Mouse (Mus musculus) brain, adult 10 weeks (tissue): Measurements from ENCODE around the gene Ppa1. TPM values are rescaled to one million over a fixed set of nuclear protein-coding genes. Genes with fewer than 3 reads are reported as not detected.

ENCODE experiments used
- polyA plus RNA-seq: library from polyadenylated mRNA; stranded (reverse); fragments of 350-450 nt; fragmentation: Illumina TruSeq; extraction: RNeasy Lipid Tissue Mini Kit (QIAGEN cat#74804); gene quantifications from one replicate; pipeline ENCODE4 v1.2.3, GENCODE M21; 2015; ENCODE audit warnings: low read depth, low replicate concordance

The Ppa1 gene
- 135 TPM for polyA plus RNA-seq

GRCm38 (mm10) chr10:61647790-61648736, at the start of gene Ppa1:
Ppa1 (plus strand) TSS chr10:61648552.

GRCm38 (mm10) chr10:61680015-61680913, 31.9 kb downstream of the Ppa1 start, which contains the start of gene Sar1a:
Sar1a (plus strand) TSS chr10:61680299.

GRCm38 (mm10) chr10:61694870-61695670, 46.7 kb downstream of the Ppa1 start, which contains the start of gene Tysnd1:
Tysnd1 (plus strand) TSS chr10:61695514.

GRCm38 (mm10) chr10:61714771-61715461, 66.6 kb downstream of the Ppa1 start, which contains the start of gene Aifm2:
Aifm2 (plus strand) TSS chr10:61715263.

Other genes with a start within 250 kb of the Ppa1 start
- 0.62 TPM for gene Nodal, start 230.6 kb upstream of the Ppa1 start, polyA plus RNA-seq
- 26.2 TPM for gene Eif4ebp2, start 195.9 kb upstream of the Ppa1 start, polyA plus RNA-seq
- 21.8 TPM for gene Lrrc20, start 172.8 kb upstream of the Ppa1 start, polyA plus RNA-seq
- 0.52 TPM for gene Npffr1, start 53.1 kb upstream of the Ppa1 start, polyA plus RNA-seq
- gene Sar1a, start 31.7 kb downstream of the Ppa1 start, polyA plus RNA-seq, result 133 TPM
- 11.7 TPM for gene Tysnd1, start 47.0 kb downstream of the Ppa1 start, polyA plus RNA-seq
- 8.1 TPM for gene Aifm2, start 66.7 kb downstream of the Ppa1 start, polyA plus RNA-seq
- gene H2afy2, start 135.6 kb downstream of the Ppa1 start, polyA plus RNA-seq, result 18.8 TPM